Mouse (Mus musculus): ENCODE data around the gene Xpot. TPM values are rescaled to one million over a fixed set of nuclear protein-coding genes. Genes with fewer than 3 reads are reported as not detected.

The Xpot gene
- 10 to 100 TPM; 63.8 to 76.9 TPM for total RNA-seq (2021)
- long read RNA-seq, experiment 1, full-length matches to known transcripts, result 10 of 46 reads
- long read RNA-seq, experiment 1, partial matches to known transcripts, result 4 of 46 reads
- long read RNA-seq, experiment 1, other reads (novel, unspliced or antisense), result 32 of 46 reads
- long read RNA-seq, experiment 2, full-length matches to known transcripts, result 13 of 59 reads
- long read RNA-seq, experiment 2, partial matches to known transcripts, result 9 of 59 reads
- long read RNA-seq, experiment 2, other reads (novel, unspliced or antisense), result 37 of 59 reads

- H3K27ac ChIP-seq, result peak within 1 kb of the TSS; percentile 90
- TF ChIP-seq CTCF (IDR thresholded peaks at IDR 0.05), result peak; percentile 10
- intact Hi-C loops (cut with DNase I), result loop anchor here (5.0 kb wide), 1 partner anchor 421 kb away; the partner anchor contains the start of gene Srgap1
- H3K4me3 ChIP-seq, result peak within 1 kb of the TSS; percentile 81
- peak; percentile 98 to 99 for DNase-seq (ENCODE audit: extremely low spot score in 1 of 2, low spot score in 2 of 2)
Observed at GRCm38 (mm10) chr10:121626186-121626882, at the start of gene Xpot. Gene Xpot, minus strand, starts transcription at chr10:121626332.

- no peak for TF ChIP-seq CTCF (IDR thresholded peaks at IDR 0.05)
- intact Hi-C loops (cut with DNase I), result no loop called here
- no peak overlapping the region for H3K4me3 ChIP-seq
- no peak for DNase-seq (ENCODE audit: extremely low spot score in 1 of 2, low spot score in 2 of 2)
- H3K27ac ChIP-seq, result no peak overlapping the region
Observed at GRCm38 (mm10) chr10:121669103-121669502, 43.0 kb upstream of the Xpot start.

- H3K27ac ChIP-seq, result no peak overlapping the region
- H3K4me3 ChIP-seq, result no peak overlapping the region
- DNase-seq (ENCODE audit: extremely low spot score in 1 of 2, low spot score in 2 of 2), result no peak
- intact Hi-C loops (cut with DNase I), result no loop called here
- TF ChIP-seq CTCF (IDR thresholded peaks at IDR 0.05), result no peak
Observed at GRCm38 (mm10) chr10:121665631-121666145, 39.6 kb upstream of the Xpot start.

GRCm38 (mm10) chr10:121663599-121663998 lies 37.5 kb upstream of the Xpot start:
- H3K4me3 ChIP-seq, result no peak overlapping the region
- TF ChIP-seq CTCF (IDR thresholded peaks at IDR 0.05), result no peak
- H3K27ac ChIP-seq, result no peak overlapping the region
- intact Hi-C loops (cut with DNase I), result no loop called here
- no peak for DNase-seq (ENCODE audit: extremely low spot score in 1 of 2, low spot score in 2 of 2)

DNA sequence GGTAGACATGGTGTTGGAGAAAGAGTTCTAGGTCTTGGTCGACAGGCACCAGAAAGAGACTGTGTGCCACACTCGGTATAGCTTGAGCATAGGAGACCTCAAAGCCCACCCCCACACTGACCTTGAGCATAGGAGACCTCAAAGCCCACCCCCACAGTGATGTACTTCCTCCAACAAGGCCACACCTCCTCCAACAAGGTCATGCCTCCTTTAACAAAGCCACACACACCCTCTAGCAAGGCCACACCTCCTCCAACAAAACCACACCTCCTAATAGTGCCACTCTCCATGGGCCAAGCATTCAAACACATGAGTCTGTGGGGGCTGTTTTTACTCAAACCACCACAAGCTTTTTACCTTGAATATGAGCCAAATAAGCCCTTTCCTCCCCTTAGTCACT lies 36.6 kb upstream of the Xpot start:
- intact Hi-C loops (cut with DNase I), result no loop called here
- H3K4me3 ChIP-seq, result no peak overlapping the region
- no peak overlapping the region for H3K27ac ChIP-seq
- no peak for DNase-seq (ENCODE audit: extremely low spot score in 1 of 2, low spot score in 2 of 2)
- TF ChIP-seq CTCF (IDR thresholded peaks at IDR 0.05), result no peak

GRCm38 (mm10) chr10:121655907-121656306 lies 29.8 kb upstream of the Xpot start:
- DNase-seq (ENCODE audit: extremely low spot score in 1 of 2, low spot score in 2 of 2), result no peak

GRCm38 (mm10) chr10:121653079-121653478 lies 26.9 kb upstream of the Xpot start:
- no peak overlapping the region for H3K27ac ChIP-seq
- intact Hi-C loops (cut with DNase I), result no loop called here
- H3K4me3 ChIP-seq, result no peak overlapping the region
- DNase-seq (ENCODE audit: extremely low spot score in 1 of 2, low spot score in 2 of 2), result no peak
- TF ChIP-seq CTCF (IDR thresholded peaks at IDR 0.05), result no peak

More at GRCm38 (mm10) chr10:121655907-121656306, 29.8 kb upstream of the Xpot start:
- Histone ChIP-seq H3K4me3 (no peak overlapping the region), H3K27ac (no peak overlapping the region)
- no peak for TF ChIP-seq CTCF (IDR thresholded peaks at IDR 0.05)
- intact Hi-C loops (cut with DNase I), result no loop called here

DNA sequence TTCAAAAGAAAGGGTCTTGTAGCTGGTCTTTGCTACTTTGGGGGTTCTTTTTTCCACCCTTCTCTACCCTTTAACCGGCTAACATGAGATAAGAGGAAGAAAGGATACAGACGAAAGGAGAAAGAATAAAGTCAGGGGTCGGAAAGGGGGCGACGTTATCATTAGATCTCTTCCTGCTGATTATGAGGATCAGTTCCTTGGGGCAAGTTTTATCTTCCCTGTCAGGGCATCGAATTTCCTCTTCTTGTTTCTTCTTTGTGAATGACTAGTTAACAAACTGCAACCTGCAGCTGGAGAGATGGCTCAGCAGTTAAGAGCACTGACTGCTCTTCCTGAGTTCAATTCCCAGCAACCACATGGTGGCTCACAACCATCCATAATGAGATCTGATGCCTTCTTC lies 20.2 kb upstream of the Xpot start:
- intact Hi-C loops (cut with DNase I), result no loop called here
- H3K27ac ChIP-seq, result no peak overlapping the region
- no peak overlapping the region for H3K4me3 ChIP-seq
- no peak for DNase-seq (ENCODE audit: extremely low spot score in 1 of 2, low spot score in 2 of 2)
- TF ChIP-seq CTCF (IDR thresholded peaks at IDR 0.05), result no peak

- TF ChIP-seq CTCF (IDR thresholded peaks at IDR 0.05), result no peak
- Histone ChIP-seq H3K27ac (no peak overlapping the region), H3K4me3 (peak overlapping the region; percentile 53)
- intact Hi-C loops (cut with DNase I), result loop anchor here (5.0 kb wide), 1 partner anchor 45 kb away; no protein-coding TSS in a partner anchor
- DNase-seq (ENCODE audit: extremely low spot score in 1 of 2, low spot score in 2 of 2), result no peak
Observed at GRCm38 (mm10) chr10:121642054-121642947, 16.2 kb upstream of the Xpot start.

- Histone ChIP-seq H3K27ac (no peak within 1 kb of the TSS), H3K4me3 (peak within 1 kb of the TSS; percentile 53)
- intact Hi-C loops (cut with DNase I), result loop anchor here (1.0 to 5.0 kb wide), 3 partner anchors 46 to 411 kb away; partner anchors contain the start of gene BC048403
- peak in 1 of 2 experiments; percentile 14 for DNase-seq (ENCODE audit: extremely low spot score in 1 of 2, low spot score in 2 of 2)
- no peak for TF ChIP-seq CTCF (IDR thresholded peaks at IDR 0.05)
Observed at GRCm38 (mm10) chr10:121641272-121642053, 15.3 kb upstream of the Xpot start, which contains the start of gene D930020B18Rik. Gene D930020B18Rik, plus strand, starts transcription at chr10:121641588.

- intact Hi-C loops (cut with DNase I), result loop anchor here (1.0 to 5.0 kb wide), 3 partner anchors 46 to 411 kb away; partner anchors contain the start of gene BC048403
- DNase-seq (ENCODE audit: extremely low spot score in 1 of 2, low spot score in 2 of 2), result no peak
- no peak for TF ChIP-seq CTCF (IDR thresholded peaks at IDR 0.05)
Observed at GRCm38 (mm10) chr10:121640944-121641271, 14.8 kb upstream of the Xpot start.

More at GRCm38 (mm10) chr10:121640944-121641271, 14.8 kb upstream of the Xpot start:
- H3K4me3 ChIP-seq, result peak overlapping the region; percentile 53
- no peak overlapping the region for H3K27ac ChIP-seq

Data from left cerebral cortex, adult 2 months (tissue).